Mouse (Mus musculus) cerebellum, postnatal 10 days (tissue): ENCODE results near the gene Mgll.

Experiments used
- DNase-seq, 2 experiments: peaks; one replicate each; pipeline ENCODE4 v3.0.0; 2021; ENCODE audit warnings: mixed read lengths in 2 of 2

Gene Mgll

GRCm38 (mm10) chr6:88804966-88805577, 80.9 kb downstream of the Mgll start:
- DNase-seq, result no peak

GRCm38 (mm10) chr6:88809091-88810037, 85.2 kb downstream of the Mgll start:
- no peak for DNase-seq

- DNase-seq, result no peak
Observed at GRCm38 (mm10) chr6:88810291-88810690, 86.1 kb downstream of the Mgll start.

DNA sequence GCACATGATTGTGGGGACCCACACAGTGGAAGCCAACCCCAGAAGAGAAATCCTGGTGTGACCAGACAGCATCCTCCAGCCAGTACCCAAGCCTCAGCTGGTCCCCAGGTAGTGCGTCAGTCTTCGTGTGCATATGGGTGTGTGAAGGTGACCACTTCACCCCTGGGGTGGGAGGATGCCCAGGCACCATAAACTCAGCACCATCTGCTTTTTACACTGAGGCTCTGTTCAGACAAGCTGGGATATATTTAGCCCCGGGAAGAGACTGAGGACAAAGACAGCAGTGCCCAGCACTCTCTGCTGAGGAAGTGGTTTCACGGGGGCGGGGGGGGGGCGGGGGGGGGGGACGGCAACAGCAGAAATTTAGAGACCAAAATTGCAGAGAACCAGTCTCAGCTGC, 87.2 kb downstream of the Mgll start:
- no peak for DNase-seq

GRCm38 (mm10) chr6:88811880-88812400, 87.7 kb downstream of the Mgll start:
- no peak for DNase-seq

GRCm38 (mm10) chr6:88812886-88813285, 88.7 kb downstream of the Mgll start:
- peak; percentile 68 to 80 for DNase-seq

DNA sequence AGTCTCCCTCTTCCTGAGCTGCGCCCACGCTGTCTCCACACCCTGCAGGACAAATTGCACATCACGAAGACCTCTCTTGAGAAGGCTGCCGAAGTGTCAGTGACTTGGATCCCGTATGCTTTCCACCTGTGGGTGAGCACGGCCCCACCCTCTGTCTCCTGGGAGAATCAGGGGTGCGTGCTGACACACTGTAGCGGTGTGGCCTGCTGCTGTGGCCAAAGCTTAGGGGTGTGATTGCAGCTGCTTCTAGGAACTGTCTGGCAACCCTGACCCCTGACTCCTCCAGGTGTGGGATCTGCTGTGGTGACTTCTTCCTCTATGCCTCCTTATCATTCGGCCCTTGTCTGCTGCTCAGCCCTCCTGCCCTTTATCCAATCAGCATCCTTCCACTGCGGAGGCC, 89.6 kb downstream of the Mgll start:
- no peak for DNase-seq

- DNase-seq, result peak; percentile 60 to 72
Observed at GRCm38 (mm10) chr6:88815036-88815435, 90.8 kb downstream of the Mgll start.

DNA sequence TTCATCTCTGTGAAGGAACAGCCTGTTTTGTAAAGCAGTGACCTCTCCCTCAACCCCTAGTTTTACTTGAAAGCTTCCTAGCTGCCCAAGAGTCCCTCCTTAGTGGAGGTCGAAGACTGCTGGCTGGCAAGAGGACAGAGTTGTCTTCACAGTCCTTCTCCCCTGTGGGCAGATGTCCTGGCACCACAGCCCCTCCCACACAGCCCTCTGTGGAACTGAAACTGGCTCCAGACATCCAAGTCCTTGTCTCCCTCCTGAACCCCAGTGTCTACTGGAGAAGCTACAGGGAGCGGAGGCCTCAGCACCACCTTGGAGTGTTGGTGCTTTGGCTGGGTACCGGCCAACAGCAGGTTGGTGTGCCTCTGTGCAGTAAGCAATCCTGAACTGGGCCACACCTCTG, 91.3 kb downstream of the Mgll start:
- no peak for DNase-seq

DNA sequence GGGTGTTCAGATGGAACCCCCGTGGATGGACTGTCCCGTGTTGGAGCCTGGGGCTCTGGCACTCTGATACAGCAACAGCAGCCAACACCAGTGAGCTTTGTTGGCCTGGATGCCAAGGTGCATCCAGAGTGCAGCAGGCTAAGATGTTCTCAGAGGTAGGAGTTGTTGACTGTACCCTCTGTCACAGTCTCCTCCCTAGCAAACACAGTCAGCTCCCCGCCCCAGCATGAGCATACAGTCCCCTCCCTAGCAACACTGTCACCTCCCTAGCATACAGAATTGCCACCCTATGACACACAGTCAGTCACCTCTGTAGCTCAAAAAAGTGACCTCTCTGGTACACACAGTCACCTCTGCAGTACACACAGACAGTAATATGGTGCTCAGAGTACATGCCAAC, 92.7 kb downstream of the Mgll start:
- DNase-seq, result no peak

- DNase-seq, result no peak
Observed at GRCm38 (mm10) chr6:88820853-88821252, 96.6 kb downstream of the Mgll start.

DNA sequence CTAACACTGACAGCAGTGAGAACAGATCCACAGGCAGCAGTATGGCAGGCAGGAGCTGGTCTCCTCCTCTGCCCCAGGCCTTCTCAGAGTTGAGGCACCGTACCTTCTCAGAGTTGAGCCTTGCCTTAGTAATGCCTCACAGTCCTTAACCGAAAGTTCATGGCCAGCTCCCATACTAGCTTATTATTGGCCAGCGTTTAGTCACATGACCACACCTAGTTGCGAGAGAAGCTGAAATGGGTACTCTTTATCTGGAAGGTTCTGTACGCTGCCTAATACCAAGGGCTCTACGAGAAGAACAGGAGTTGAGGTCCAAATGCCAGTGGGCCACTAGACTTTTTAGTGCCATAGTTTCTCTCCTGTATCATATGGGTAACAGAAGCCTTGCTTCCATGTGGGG, 97.1 kb downstream of the Mgll start:
- no peak for DNase-seq

DNA sequence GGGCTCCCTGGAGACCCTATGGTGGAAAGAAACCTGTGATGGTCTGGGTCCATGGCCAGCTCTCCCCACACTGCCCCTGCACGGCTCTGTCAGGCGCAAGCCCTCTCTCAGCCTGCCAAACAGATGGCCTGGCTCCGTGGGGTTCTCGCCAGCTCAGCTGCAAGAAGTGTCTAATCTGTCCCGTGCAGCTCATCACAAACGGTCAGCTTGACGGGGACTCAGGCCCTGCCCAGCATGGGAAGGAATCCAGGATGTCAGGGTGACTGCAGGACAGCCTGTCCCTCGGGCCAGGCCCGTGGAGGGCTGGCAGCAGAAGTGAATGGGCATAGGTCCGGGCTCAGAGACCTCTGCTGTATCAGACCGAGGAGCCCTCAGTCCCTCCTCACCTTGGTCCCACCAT, 97.7 kb downstream of the Mgll start:
- peak; percentile 90 to 96 for DNase-seq

DNA sequence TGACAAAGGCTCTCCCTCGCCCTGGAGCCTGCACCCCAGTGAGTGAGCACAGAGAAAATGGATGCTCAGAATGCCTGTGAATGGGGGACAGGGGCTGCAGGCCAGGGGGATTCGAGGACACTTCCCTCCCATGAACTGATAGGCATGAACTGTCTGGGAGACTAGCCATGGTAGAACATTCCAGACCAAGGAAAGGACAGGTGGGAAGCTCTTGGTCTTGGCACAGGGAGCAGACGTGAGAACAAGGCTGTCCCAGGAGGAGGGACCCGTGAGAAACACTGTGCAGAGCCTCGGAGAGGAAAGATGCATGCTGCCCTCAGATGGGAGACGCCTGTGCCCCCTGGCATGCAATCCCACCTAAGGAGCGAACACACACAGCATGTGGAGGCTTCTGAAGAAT, 100.0 kb downstream of the Mgll start:
- DNase-seq, result peak; percentile 53 to 54

DNA sequence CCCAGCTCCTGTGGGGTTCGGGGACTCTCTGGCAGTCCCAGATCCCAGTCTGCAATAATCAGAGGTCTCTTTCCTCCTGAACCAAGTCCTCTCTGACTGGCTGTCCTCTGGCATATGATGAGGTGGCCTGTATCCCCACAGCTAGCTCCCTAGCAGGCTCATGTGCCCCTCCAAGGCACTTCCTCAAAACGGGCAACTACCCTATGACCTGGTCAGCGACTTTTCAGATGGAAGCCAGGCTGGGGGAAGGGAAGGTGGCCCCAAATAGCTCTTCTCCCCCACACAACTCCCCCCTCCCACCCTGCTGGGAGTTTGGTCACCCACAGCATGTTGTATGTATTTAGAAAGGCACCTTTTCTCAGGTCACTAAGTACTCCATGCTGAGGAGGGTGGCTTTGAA, 101.9 kb downstream of the Mgll start:
- no peak for DNase-seq

- DNase-seq, result peak; percentile 84 to 88
Observed at GRCm38 (mm10) chr6:88826545-88826944, 102.3 kb downstream of the Mgll start.

GRCm38 (mm10) chr6:88826965-88827364, 102.8 kb downstream of the Mgll start:
- peak; percentile 70 to 71 for DNase-seq

DNA sequence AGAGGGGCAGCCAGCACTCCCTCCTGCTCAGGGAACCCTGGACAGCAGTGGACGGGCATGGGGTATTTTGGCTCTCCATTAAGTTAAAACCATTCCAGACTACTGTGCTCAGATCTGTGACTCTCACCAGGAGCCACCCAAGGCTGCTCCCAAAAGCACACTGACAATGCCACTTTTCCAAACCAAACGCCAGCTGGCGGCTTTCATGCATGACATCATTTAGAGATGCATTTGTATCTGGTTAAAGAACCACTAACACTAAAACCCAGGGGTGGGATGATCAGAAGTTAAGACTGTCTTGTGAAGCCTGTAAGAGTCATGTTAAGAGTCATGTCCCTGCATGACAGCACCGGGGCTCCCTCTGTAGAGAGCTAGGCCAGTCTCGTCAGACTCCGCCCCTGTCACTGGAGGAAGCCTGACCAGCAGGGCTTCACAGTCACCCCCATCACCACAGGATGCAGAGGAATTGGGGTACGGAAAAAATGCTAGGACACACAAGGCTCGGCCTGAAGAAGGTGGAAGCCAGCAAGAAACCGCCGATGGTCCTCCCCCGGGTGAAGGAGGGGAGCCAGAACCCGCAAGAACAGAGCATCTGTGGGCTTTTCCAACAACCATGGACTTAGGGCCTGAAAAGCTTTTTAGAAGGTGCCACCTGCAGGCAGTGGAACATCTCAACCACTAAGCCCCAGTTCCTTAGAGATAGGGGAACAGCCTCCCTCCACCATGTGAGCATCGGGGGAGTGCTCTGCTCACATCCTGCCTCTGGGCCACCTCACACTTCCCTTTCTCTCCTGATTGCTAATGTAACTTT, 103.4 kb downstream of the Mgll start:
- peak in 1 of 2 experiments; percentile 66 for DNase-seq

DNA sequence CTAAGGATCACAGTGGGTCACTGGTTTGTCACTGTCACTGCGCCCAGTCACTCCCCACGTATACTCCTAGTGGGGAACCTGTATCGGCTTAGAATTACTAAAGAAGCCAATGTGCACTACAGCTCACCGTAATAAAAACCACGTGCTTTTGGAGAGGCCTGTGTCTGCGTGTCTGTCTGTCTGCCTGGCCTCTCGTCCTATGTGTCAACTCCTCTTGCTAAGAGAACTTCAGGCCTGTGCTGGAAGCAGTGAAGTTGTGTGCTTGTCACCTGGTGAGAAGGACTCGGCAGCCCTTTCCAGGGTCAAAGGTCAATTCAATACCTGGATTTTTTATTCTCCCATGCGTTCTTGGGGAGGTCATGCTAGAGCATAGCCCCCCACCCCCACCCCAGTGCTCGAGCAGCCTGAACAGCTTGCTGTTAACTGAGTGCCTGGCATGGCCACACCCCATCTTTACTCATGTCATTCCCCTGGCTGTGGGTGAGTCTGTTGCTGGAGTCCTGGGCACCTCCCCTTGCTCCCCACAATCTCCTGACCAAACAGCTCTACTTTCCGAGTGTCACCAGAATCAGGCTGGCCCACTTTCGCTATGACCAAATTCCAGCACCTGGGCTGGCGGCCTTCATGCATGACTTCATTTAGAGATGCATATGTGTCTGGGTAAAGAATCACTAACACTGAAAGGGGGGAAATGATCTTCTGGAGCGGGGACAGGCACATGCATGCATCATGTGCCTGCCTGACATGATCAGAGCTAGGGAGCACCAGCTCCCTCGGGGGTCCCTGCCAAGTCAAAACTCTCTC, 104.2 kb downstream of the Mgll start:
- DNase-seq, result no peak

DNA sequence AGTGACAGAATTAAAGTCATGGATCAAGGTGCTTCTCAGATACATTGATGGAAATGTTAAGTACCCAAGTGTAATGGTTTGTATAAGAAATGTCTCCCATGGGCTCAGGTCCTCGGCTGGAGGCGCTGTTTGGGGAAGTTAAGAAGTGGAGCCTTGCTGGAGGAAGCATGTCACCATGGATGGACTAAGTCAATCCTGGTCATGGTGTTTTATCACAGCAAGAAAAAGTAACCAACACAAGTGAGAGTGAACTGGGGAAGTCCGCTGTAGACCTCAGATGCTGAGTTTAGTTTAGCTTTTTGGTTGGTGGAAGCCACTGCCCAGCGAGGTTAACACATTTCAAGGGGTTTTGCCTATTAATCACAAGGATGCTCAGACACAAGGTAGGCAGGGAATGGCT, 105.4 kb downstream of the Mgll start:
- no peak for DNase-seq

DNA sequence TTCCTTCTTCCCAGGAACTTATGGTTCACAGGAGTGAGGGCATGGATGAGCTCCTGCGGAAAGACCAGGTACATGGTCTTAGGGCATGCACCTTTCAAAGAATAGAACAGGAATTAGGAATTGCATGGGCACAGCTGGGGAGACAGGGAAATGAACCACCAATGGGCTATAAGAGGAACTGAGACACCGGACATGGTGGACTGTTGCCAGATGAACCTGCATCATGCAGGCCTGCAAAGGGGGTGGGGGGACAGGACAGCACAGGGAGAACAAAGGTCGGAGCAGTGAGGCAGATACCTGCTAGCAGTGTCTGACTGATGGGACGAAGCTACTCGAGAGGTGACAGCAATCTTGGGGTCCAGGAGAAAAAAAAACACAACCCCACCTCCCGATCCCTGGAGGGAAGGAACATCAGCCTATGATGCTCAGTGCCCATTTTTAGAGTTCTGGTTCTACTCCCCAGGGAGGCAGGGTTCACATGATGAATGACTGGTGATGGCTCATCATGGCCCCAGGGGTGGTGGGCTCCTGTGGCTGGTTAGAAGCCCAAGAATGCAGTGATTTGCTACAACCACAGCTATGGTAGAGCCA, 106.0 kb downstream of the Mgll start:
- no peak for DNase-seq

GRCm38 (mm10) chr6:88831456-88831855, 107.2 kb downstream of the Mgll start:
- peak; percentile 87 for DNase-seq
